10 mouse cellular contexts compared by ENCODE assay signal in the genomic region with DNA sequence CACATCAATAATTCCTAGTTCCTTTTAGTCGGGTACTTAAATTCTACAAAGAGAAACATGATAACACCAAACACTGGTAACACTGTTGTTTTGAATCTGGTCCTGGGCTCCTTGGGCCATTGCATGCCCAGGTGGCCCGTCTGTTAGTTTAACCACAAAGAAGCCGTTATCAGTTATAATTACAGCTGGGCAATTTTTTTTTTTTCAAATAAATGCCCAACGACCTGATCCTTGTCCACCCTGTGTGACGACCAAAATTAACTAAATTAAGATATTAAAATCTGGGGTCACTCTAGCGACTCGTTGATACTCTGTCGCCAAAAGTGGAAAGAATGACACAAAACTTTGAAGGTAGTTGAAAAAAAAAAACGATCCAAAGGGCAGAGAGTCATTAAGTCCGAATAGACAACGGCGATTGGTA. TPM values are rescaled to one million over a fixed set of nuclear protein-coding genes. Genes with fewer than 3 reads are reported as not detected.
DNase-seq lines count a peak whose midpoint lies in the region; ATAC-seq and TF ChIP-seq lines count a peak whose summit lies in the region.
"Had no signal": no experiment of that assay in that cellular context is flagged by ENCODE, and none has a peak within 500 bp of the region (broad histone marks: within the 10 kb centered on the region; RNA-seq: fewer than 3 reads in every experiment).

No protein-coding gene starts in this region.

- no peak for DNase-seq in heart, postnatal 14 days
- DNase-seq in c-Kit-positive CD71-positive TER-119-negative erythroid progenitor cells, embryonic 14.5 days (ENCODE audit: low read depth) = peak; percentile 27
- no peak for DNase-seq in hindbrain, postnatal 0 days (ENCODE audit: low spot score)
- DNase-seq in midbrain, embryonic 14.5 days = no peak
- no peak for DNase-seq in embryo, embryonic 11 days
- DNase-seq in thymus, postnatal 25 days = no peak
- DNase-seq in kidney, postnatal 25 days = no peak
- DNase-seq: cerebellum, postnatal 25 days had no signal

- intact Hi-C loops in heart, postnatal 14 days (cut with DNase I) = loop anchor here (5.0 to 10.0 kb wide), 2 partner anchors 117 to 210 kb away; no protein-coding TSS in a partner anchor

- H3K27ac ChIP-seq in heart, embryonic 14.5 days (replicated peaks in 1 of 2; ENCODE audit: control insufficient read depth in 1 of 2, insufficient read depth in 1 of 2, low read depth in 2 of 2, low read length in 2 of 2) = no peak overlapping the region
- no peak overlapping the region for H3K27ac ChIP-seq in hindbrain, postnatal 0 days
- H3K27ac ChIP-seq in midbrain, embryonic 14.5 days (replicated peaks; ENCODE audit: low read depth, low read length) = no peak overlapping the region
- H3K27ac ChIP-seq: macrophage had no signal

- peak overlapping the region; percentile 100 for H3K4me2 ChIP-seq in heart, embryonic 14.5 days (ENCODE audit: low read length)
- H3K4me2 ChIP-seq in hindbrain, postnatal 0 days (ENCODE audit: low read depth, low read length) = peak overlapping the region; percentile 95
- peak overlapping the region; percentile 94 for H3K4me2 ChIP-seq in midbrain, embryonic 14.5 days (ENCODE audit: low read length)

- ATAC-seq in heart, embryonic 14.5 days (ENCODE audit: insufficient number of reproducible peaks, insufficient read depth, low FRiP score, low read depth) = no peak
- ATAC-seq in hindbrain, postnatal 0 days = no peak
- no peak for ATAC-seq in midbrain, embryonic 14.5 days (ENCODE audit: low FRiP score, low TSS enrichment)

- H3K4me3 ChIP-seq in heart, embryonic 14.5 days (ENCODE audit: control insufficient read depth in 1 of 2, insufficient read depth in 1 of 2, low read depth in 1 of 2, low read length in 2 of 2) = peak overlapping the region in 1 of 2 experiments; percentile 61; a peak in 2 of 4 replicates
- no peak overlapping the region for H3K4me3 ChIP-seq in hindbrain, postnatal 0 days (ENCODE audit: low read length)
- no peak overlapping the region for H3K4me3 ChIP-seq in midbrain, embryonic 14.5 days (replicated peaks; ENCODE audit: low read depth, low read length)

- H3K9me3 ChIP-seq in heart, embryonic 14.5 days (ENCODE audit: control insufficient read depth, low read length) = no peaks in the 10 kb centered on the region
- H3K9me3 ChIP-seq in hindbrain, postnatal 0 days (ENCODE audit: low read length) = no peaks in the 10 kb centered on the region
- H3K9me3 ChIP-seq in midbrain, embryonic 14.5 days (ENCODE audit: control insufficient read depth, low read length) = no peaks in the 10 kb centered on the region

- no peaks in the 10 kb centered on the region for H3K27me3 ChIP-seq in heart, embryonic 14.5 days (ENCODE audit: control insufficient read depth, insufficient read depth, low read length)
- H3K27me3 ChIP-seq in hindbrain, postnatal 0 days (ENCODE audit: insufficient read depth, low read length) = no peaks in the 10 kb centered on the region
- H3K27me3 ChIP-seq in midbrain, embryonic 14.5 days (ENCODE audit: control insufficient read depth, insufficient read depth, low read length) = no peaks in the 10 kb centered on the region

- WGBS in heart, embryonic 14.5 days = 18% methylated on average over 12 of the region's 12 CpGs
- WGBS in hindbrain, postnatal 0 days = 18% methylated on average over 12 of the region's 12 CpGs
- 18% methylated on average over 12 of the region's 12 CpGs for WGBS in midbrain, embryonic 14.5 days

- 0 out of 2 replicates have a peak, but pooled peaks cover 3% of the 10 kb centered on the region for H3K36me3 ChIP-seq in heart, embryonic 14.5 days (ENCODE audit: control insufficient read depth, insufficient read depth, low read length)
- peaks cover 11% of the 10 kb centered on the region; the same call in 1 of the 2 replicates for H3K36me3 ChIP-seq in hindbrain, postnatal 0 days (ENCODE audit: insufficient read depth, low read length)
- peaks cover 13% of the 10 kb centered on the region for H3K36me3 ChIP-seq in midbrain, embryonic 14.5 days (ENCODE audit: control insufficient read depth, insufficient read depth, low read length)

- peaks cover 0 to 3% of the 10 kb centered on the region in 2 experiments; a peak in 1 of 4 replicates for H3K4me1 ChIP-seq in heart, embryonic 14.5 days (ENCODE audit: control insufficient read depth in 2 of 2, insufficient read depth in 2 of 2, low read length in 2 of 2)
- H3K4me1 ChIP-seq in hindbrain, postnatal 0 days (ENCODE audit: insufficient read depth, low read length) = no peaks in the 10 kb centered on the region
- no peaks in the 10 kb centered on the region for H3K4me1 ChIP-seq in midbrain, embryonic 14.5 days (ENCODE audit: control insufficient read depth, insufficient read depth, low read length)

- no peak for TF ChIP-seq CTCF in hindbrain, postnatal 0 days (IDR thresholded peaks at IDR 0.05; ENCODE audit: low read depth)

- H3K9ac ChIP-seq in heart, embryonic 14.5 days (ENCODE audit: low read length) = peak overlapping the region; percentile 78
- H3K9ac ChIP-seq in hindbrain, postnatal 0 days (replicated peaks; ENCODE audit: low read length) = no peak overlapping the region
- no peak overlapping the region for H3K9ac ChIP-seq in midbrain, embryonic 14.5 days (replicated peaks; ENCODE audit: low read length)

RNA-seq across cellular contexts. Expression of a gene that starts 0.9 kb away (rescaled TPM):
- polyA plus RNA-seq in heart, embryonic 14.5 days (2014; fragmentation: Nextera tagmentation; extraction: Ambion mirVana) = 10.2 and 10.7 TPM in 2 replicates
- 1 to 10 TPM; 4.0 to 6.5 TPM for total RNA-seq in heart, postnatal 14 days (2021)
- 0.73 and 0.79 TPM in 2 replicates for total RNA-seq in hindbrain, postnatal 0 days (2014; rRNA removed)
- polyA plus RNA-seq in hindbrain, postnatal 0 days (2015; fragmentation: Nextera tagmentation; extraction: Ambion mirVana) = 3.7 and 3.9 TPM in 2 replicates
- polyA plus RNA-seq in midbrain, embryonic 14.5 days (2014; fragmentation: Nextera tagmentation; extraction: Ambion mirVana) = 1.2 and 1.7 TPM in 2 replicates

RNA-seq across cellular contexts. Expression of a gene that starts 19.2 kb away (rescaled TPM):
- 0.32 and 0.39 TPM in 2 replicates for polyA plus RNA-seq in heart, embryonic 14.5 days (2014; fragmentation: Nextera tagmentation; extraction: Ambion mirVana)
- not detected for total RNA-seq in heart, postnatal 14 days (2021)
- not detected in 2 replicates for total RNA-seq in hindbrain, postnatal 0 days (2014; rRNA removed)
- polyA plus RNA-seq in hindbrain, postnatal 0 days (2015; fragmentation: Nextera tagmentation; extraction: Ambion mirVana) = 2.3 and 2.8 TPM in 2 replicates
- polyA plus RNA-seq in midbrain, embryonic 14.5 days (2014; fragmentation: Nextera tagmentation; extraction: Ambion mirVana) = 3.1 and 3.2 TPM in 2 replicates
- polyA plus RNA-seq: macrophage had no signal
